Mouse (Mus musculus): ENCODE measurements around the gene Slc38a2. TPM values are rescaled to one million over a fixed set of nuclear protein-coding genes. Genes with fewer than 3 reads are reported as not detected.

Slc38a2 gene
- polyA plus RNA-seq, 1 experiment = 83.9 TPM

- Histone ChIP-seq H3K27ac (ENCODE audit: insufficient read depth, low read depth, low read length) (no peak overlapping the region), H3K4me3 (ENCODE audit: insufficient read depth, low read length) (no peak overlapping the region), H3K4me1 (ENCODE audit: control insufficient read depth, insufficient read depth, low read length) (peaks cover 19% of the 10 kb centered on the region)
- TF ChIP-seq POLR2A (IDR thresholded peaks at IDR 0.05; ENCODE audit: borderline replicate concordance, low read depth, low read length) = no peak
- no peak for TF ChIP-seq CTCF (IDR thresholded peaks at IDR 0.05; ENCODE audit: low read depth, low read length)
These were observed 46.5 kb downstream of the Slc38a2 start for GRCm38 (mm10) chr15:96653011-96653410.

GRCm38 (mm10) chr15:96652531-96652930 is 47.0 kb downstream of the Slc38a2 start:
- TF ChIP-seq POLR2A (IDR thresholded peaks at IDR 0.05; ENCODE audit: borderline replicate concordance, low read depth, low read length) (no peak), CTCF (IDR thresholded peaks at IDR 0.05; ENCODE audit: low read depth, low read length) (no peak)

GRCm38 (mm10) chr15:96647376-96647775 is 52.2 kb downstream of the Slc38a2 start:
- Histone ChIP-seq H3K27ac (ENCODE audit: insufficient read depth, low read depth, low read length) (no peak overlapping the region), H3K4me3 (ENCODE audit: insufficient read depth, low read length) (no peak overlapping the region), H3K4me1 (ENCODE audit: control insufficient read depth, insufficient read depth, low read length) (peaks cover 3% of the 10 kb centered on the region)
- TF ChIP-seq CTCF (IDR thresholded peaks at IDR 0.05; ENCODE audit: low read depth, low read length) (no peak), POLR2A (IDR thresholded peaks at IDR 0.05; ENCODE audit: borderline replicate concordance, low read depth, low read length) (no peak)

More at GRCm38 (mm10) chr15:96652531-96652930, 47.0 kb downstream of the Slc38a2 start:
- Histone ChIP-seq H3K4me1 (ENCODE audit: control insufficient read depth, insufficient read depth, low read length) (peaks cover 19% of the 10 kb centered on the region), H3K4me3 (ENCODE audit: insufficient read depth, low read length) (no peak overlapping the region), H3K27ac (ENCODE audit: insufficient read depth, low read depth, low read length) (no peak overlapping the region)

- Histone ChIP-seq H3K4me1 (ENCODE audit: control insufficient read depth, insufficient read depth, low read length) (peaks cover 18% of the 10 kb centered on the region), H3K27ac (ENCODE audit: insufficient read depth, low read depth, low read length) (peak within 1 kb of the TSS; percentile 84), H3K4me3 (ENCODE audit: insufficient read depth, low read length) (peak within 1 kb of the TSS; percentile 87)
- TF ChIP-seq CTCF (IDR thresholded peaks at IDR 0.05; ENCODE audit: low read depth, low read length) = no peak
These were observed 56.8 kb downstream of the Slc38a2 start, which contains the start of gene Slc38a1 for GRCm38 (mm10) chr15:96642436-96643405. Gene Slc38a1, minus strand, starts transcription at chr15:96642913.

- H3K27ac ChIP-seq (ENCODE audit: insufficient read depth, low read depth, low read length) = peak overlapping the region; percentile 84
- TF ChIP-seq POLR2A (IDR thresholded peaks at IDR 0.05; ENCODE audit: borderline replicate concordance, low read depth, low read length) (no peak), CTCF (IDR thresholded peaks at IDR 0.05; ENCODE audit: low read depth, low read length) (no peak)
- H3K4me3 ChIP-seq (ENCODE audit: insufficient read depth, low read length) = peak overlapping the region; percentile 87
- H3K4me1 ChIP-seq (ENCODE audit: control insufficient read depth, insufficient read depth, low read length) = peaks cover 23% of the 10 kb centered on the region
These were observed 57.6 kb downstream of the Slc38a2 start for GRCm38 (mm10) chr15:96641821-96642435.

- Histone ChIP-seq H3K4me1 (ENCODE audit: control insufficient read depth, insufficient read depth, low read length) (peaks cover 23% of the 10 kb centered on the region), H3K4me3 (ENCODE audit: insufficient read depth, low read length) (peak overlapping the region; percentile 87), H3K27ac (ENCODE audit: insufficient read depth, low read depth, low read length) (peak overlapping the region; percentile 84)
- TF ChIP-seq POLR2A (IDR thresholded peaks at IDR 0.05; ENCODE audit: borderline replicate concordance, low read depth, low read length) = no peak
- no peak for TF ChIP-seq CTCF (IDR thresholded peaks at IDR 0.05; ENCODE audit: low read depth, low read length)
These were observed 58.3 kb downstream of the Slc38a2 start for GRCm38 (mm10) chr15:96641111-96641820.

GRCm38 (mm10) chr15:96640291-96640985 is 59.1 kb downstream of the Slc38a2 start:
- Histone ChIP-seq H3K27ac (ENCODE audit: insufficient read depth, low read depth, low read length) (peak overlapping the region; percentile 39; the same call in 1 of the 2 replicates), H3K4me3 (ENCODE audit: insufficient read depth, low read length) (peak overlapping the region; percentile 87), H3K4me1 (ENCODE audit: control insufficient read depth, insufficient read depth, low read length) (peaks cover 23% of the 10 kb centered on the region)
- TF ChIP-seq CTCF (IDR thresholded peaks at IDR 0.05; ENCODE audit: low read depth, low read length) (no peak), POLR2A (IDR thresholded peaks at IDR 0.05; ENCODE audit: borderline replicate concordance, low read depth, low read length) (no peak)

- TF ChIP-seq CTCF (IDR thresholded peaks at IDR 0.05; ENCODE audit: low read depth, low read length) (no peak), POLR2A (IDR thresholded peaks at IDR 0.05; ENCODE audit: borderline replicate concordance, low read depth, low read length) (no peak)
- H3K27ac ChIP-seq (ENCODE audit: insufficient read depth, low read depth, low read length) = no peak overlapping the region
- peaks cover 23% of the 10 kb centered on the region for H3K4me1 ChIP-seq (ENCODE audit: control insufficient read depth, insufficient read depth, low read length)
- H3K4me3 ChIP-seq (ENCODE audit: insufficient read depth, low read length) = no peak overlapping the region
These were observed 59.9 kb downstream of the Slc38a2 start for GRCm38 (mm10) chr15:96639630-96640029.

GRCm38 (mm10) chr15:96638656-96639055 is 60.9 kb downstream of the Slc38a2 start:
- H3K27ac ChIP-seq (ENCODE audit: insufficient read depth, low read depth, low read length) = peak overlapping the region; percentile 20
- peaks cover 27% of the 10 kb centered on the region for H3K4me1 ChIP-seq (ENCODE audit: control insufficient read depth, insufficient read depth, low read length)
- peak overlapping the region; percentile 59 for H3K4me3 ChIP-seq (ENCODE audit: insufficient read depth, low read length)
- no peak for TF ChIP-seq POLR2A (IDR thresholded peaks at IDR 0.05; ENCODE audit: borderline replicate concordance, low read depth, low read length)
- no peak for TF ChIP-seq CTCF (IDR thresholded peaks at IDR 0.05; ENCODE audit: low read depth, low read length)
